In the genomic region with DNA sequence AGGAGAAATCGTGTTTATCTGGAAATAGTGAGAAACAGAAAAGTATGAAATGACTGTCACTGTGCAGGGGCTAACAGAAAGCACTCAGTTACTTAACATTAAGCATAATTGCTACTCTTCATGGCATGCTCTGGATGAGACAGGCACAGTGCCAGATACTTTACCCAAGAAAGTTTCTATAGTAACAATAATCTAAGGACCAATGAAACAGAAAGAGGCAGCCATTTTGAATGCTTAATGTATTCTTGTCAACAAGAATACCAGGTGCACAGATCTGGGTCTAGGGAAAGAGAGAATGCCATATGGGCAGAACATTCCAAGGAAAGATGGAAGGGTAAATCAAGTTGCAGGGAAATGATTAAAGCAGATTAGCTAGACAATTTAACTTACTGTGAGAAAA, we compare ENCODE assay signal across 23 mouse cellular contexts.
DNase-seq lines count a peak whose midpoint lies in the region; ATAC-seq and TF ChIP-seq lines count a peak whose summit lies in the region.
"Had no signal": no experiment of that assay in that cellular context is flagged by ENCODE, and none has a peak within 500 bp of the region (broad histone marks: within the 10 kb centered on the region; RNA-seq: fewer than 3 reads in every experiment).

No protein-coding gene starts in this region.

- 68% methylated on average over 1 of the region's 1 CpGs for WGBS in forebrain, embryonic 13.5 days
- 56% methylated on average over 1 of the region's 1 CpGs for WGBS in forebrain, embryonic 10.5 days
- 65% methylated on average over 1 of the region's 1 CpGs for WGBS in forebrain, embryonic 15.5 days
- 64% methylated on average over 1 of the region's 1 CpGs for WGBS in forebrain, embryonic 11.5 days
- WGBS in neural tube, embryonic 15.5 days, result 54% methylated on average over 1 of the region's 1 CpGs
- 51% methylated on average over 1 of the region's 1 CpGs for WGBS in forebrain, postnatal 0 days

- 0 out of 2 replicates have a peak, but pooled peaks cover 7% of the 10 kb centered on the region for H3K4me1 ChIP-seq in forebrain, embryonic 13.5 days
- peaks cover 5% of the 10 kb centered on the region for H3K4me1 ChIP-seq in forebrain, embryonic 10.5 days
- H3K4me1 ChIP-seq in forebrain, embryonic 15.5 days, result no peaks in the 10 kb centered on the region
- H3K4me1 ChIP-seq in forebrain, embryonic 11.5 days (replicated peaks; ENCODE audit: control insufficient read depth, insufficient read depth, low read length), result no peaks in the 10 kb centered on the region
- no peaks in the 10 kb centered on the region for H3K4me1 ChIP-seq in neural tube, embryonic 15.5 days
- H3K4me1 ChIP-seq in forebrain, postnatal 0 days (ENCODE audit: insufficient read depth), result no peaks in the 10 kb centered on the region
- H3K4me1 ChIP-seq: embryonic facial prominence, embryonic 10.5 days; embryonic facial prominence, embryonic 12.5 days had no signal

- H3K36me3 ChIP-seq in forebrain, embryonic 13.5 days (ENCODE audit: poor library complexity, severe bottlenecking), result no peaks in the 10 kb centered on the region
- no peaks in the 10 kb centered on the region for H3K36me3 ChIP-seq in forebrain, embryonic 10.5 days (replicated peaks)
- no peaks in the 10 kb centered on the region for H3K36me3 ChIP-seq in forebrain, embryonic 15.5 days
- no peaks in the 10 kb centered on the region for H3K36me3 ChIP-seq in forebrain, embryonic 11.5 days (ENCODE audit: control insufficient read depth, insufficient read depth, low read length)
- no peaks in the 10 kb centered on the region for H3K36me3 ChIP-seq in neural tube, embryonic 15.5 days
- H3K36me3 ChIP-seq in forebrain, postnatal 0 days (ENCODE audit: insufficient read depth), result no peaks in the 10 kb centered on the region
- H3K36me3 ChIP-seq: embryonic facial prominence, embryonic 10.5 days; embryonic facial prominence, embryonic 12.5 days; G1E had no signal

- no peak overlapping the region for H3K9ac ChIP-seq in forebrain, embryonic 13.5 days
- H3K9ac ChIP-seq in forebrain, embryonic 15.5 days (replicated peaks), result no peak overlapping the region
- H3K9ac ChIP-seq in forebrain, embryonic 11.5 days (ENCODE audit: low read length), result no peak overlapping the region
- H3K9ac ChIP-seq in neural tube, embryonic 15.5 days (replicated peaks), result no peak overlapping the region
- no peak overlapping the region for H3K9ac ChIP-seq in forebrain, postnatal 0 days
- H3K9ac ChIP-seq: embryonic facial prominence, embryonic 12.5 days had no signal

- no peaks in the 10 kb centered on the region for H3K9me3 ChIP-seq in forebrain, embryonic 13.5 days (replicated peaks)
- no peaks in the 10 kb centered on the region for H3K9me3 ChIP-seq in forebrain, embryonic 10.5 days
- H3K9me3 ChIP-seq in forebrain, embryonic 15.5 days, result no peaks in the 10 kb centered on the region
- H3K9me3 ChIP-seq in forebrain, embryonic 11.5 days (ENCODE audit: control insufficient read depth, low read length), result no peaks in the 10 kb centered on the region
- 0 out of 2 replicates have a peak, but pooled peaks cover 4% of the 10 kb centered on the region for H3K9me3 ChIP-seq in neural tube, embryonic 15.5 days (replicated peaks)
- H3K9me3 ChIP-seq in forebrain, postnatal 0 days (ENCODE audit: low read length), result no peaks in the 10 kb centered on the region
- H3K9me3 ChIP-seq: embryonic facial prominence, embryonic 10.5 days; embryonic facial prominence, embryonic 12.5 days; G1E had no signal

- H3K27ac ChIP-seq in forebrain, embryonic 13.5 days, result no peak overlapping the region
- no peak overlapping the region for H3K27ac ChIP-seq in forebrain, embryonic 10.5 days
- H3K27ac ChIP-seq in forebrain, embryonic 15.5 days (replicated peaks), result no peak overlapping the region
- no peak overlapping the region for H3K27ac ChIP-seq in forebrain, embryonic 11.5 days (ENCODE audit: low read depth, low read length)
- H3K27ac ChIP-seq in neural tube, embryonic 15.5 days (replicated peaks), result no peak overlapping the region
- no peak overlapping the region for H3K27ac ChIP-seq in forebrain, postnatal 0 days (ENCODE audit: low read depth, low read length)
- H3K27ac ChIP-seq: embryonic facial prominence, embryonic 10.5 days; embryonic facial prominence, embryonic 12.5 days had no signal

- 0 out of 2 replicates have a peak, but pooled peaks have one; percentile 50 for ATAC-seq in forebrain, embryonic 13.5 days
- peak; percentile 46; the same call in 1 of the 2 replicates for ATAC-seq in forebrain, embryonic 15.5 days (replicated peaks)
- no peak for ATAC-seq in forebrain, embryonic 11.5 days (replicated peaks; ENCODE audit: low FRiP score)
- ATAC-seq in neural tube, embryonic 15.5 days (ENCODE audit: low FRiP score), result 0 out of 2 replicates have a peak, but pooled peaks have one; percentile 50
- ATAC-seq in forebrain, postnatal 0 days, result peak; percentile 38; the same call in 1 of the 2 replicates
- ATAC-seq: activated CD4-positive, CD25-positive, alpha-beta regulatory T cell, adult 4 months; CD4-positive, CD25-positive, alpha-beta regulatory T cell, adult 4 months; Patski had no signal

- no peaks in the 10 kb centered on the region for H3K27me3 ChIP-seq in forebrain, embryonic 13.5 days
- H3K27me3 ChIP-seq in forebrain, embryonic 10.5 days (ENCODE audit: poor library complexity, severe bottlenecking), result no peaks in the 10 kb centered on the region
- no peaks in the 10 kb centered on the region for H3K27me3 ChIP-seq in forebrain, embryonic 15.5 days
- no peaks in the 10 kb centered on the region for H3K27me3 ChIP-seq in forebrain, embryonic 11.5 days (ENCODE audit: control insufficient read depth, insufficient read depth, low read length)
- H3K27me3 ChIP-seq in neural tube, embryonic 15.5 days (replicated peaks), result no peaks in the 10 kb centered on the region
- no peaks in the 10 kb centered on the region for H3K27me3 ChIP-seq in forebrain, postnatal 0 days (ENCODE audit: insufficient read depth, low read length)
- H3K27me3 ChIP-seq: CH12.LX; embryonic facial prominence, embryonic 12.5 days; Patski had no signal

- H3K4me2 ChIP-seq in forebrain, embryonic 13.5 days, result no peak overlapping the region
- no peak overlapping the region for H3K4me2 ChIP-seq in forebrain, embryonic 15.5 days (replicated peaks)
- no peak overlapping the region for H3K4me2 ChIP-seq in forebrain, embryonic 11.5 days (ENCODE audit: low read depth, low read length, severe bottlenecking)
- no peak overlapping the region for H3K4me2 ChIP-seq in neural tube, embryonic 15.5 days
- H3K4me2 ChIP-seq in forebrain, postnatal 0 days (ENCODE audit: low read depth), result no peak overlapping the region
- H3K4me2 ChIP-seq: embryonic facial prominence, embryonic 12.5 days had no signal

- H3K4me3 ChIP-seq in forebrain, embryonic 13.5 days, result no peak overlapping the region
- no peak overlapping the region for H3K4me3 ChIP-seq in forebrain, embryonic 10.5 days
- no peak overlapping the region for H3K4me3 ChIP-seq in forebrain, embryonic 15.5 days
- H3K4me3 ChIP-seq in forebrain, embryonic 11.5 days (ENCODE audit: low read depth, low read length), result no peak overlapping the region
- H3K4me3 ChIP-seq in neural tube, embryonic 15.5 days (replicated peaks), result no peak overlapping the region
- no peak overlapping the region for H3K4me3 ChIP-seq in forebrain, postnatal 0 days (ENCODE audit: low read depth, low read length)
- H3K4me3 ChIP-seq: embryonic facial prominence, embryonic 10.5 days; embryonic facial prominence, embryonic 12.5 days had no signal

- no peak for TF ChIP-seq CTCF in forebrain, postnatal 0 days (IDR thresholded peaks at IDR 0.05; ENCODE audit: low read depth)

- DNase-seq in forebrain, embryonic 10.5 days (ENCODE audit: extremely low spot score, low spot score), result no peak
- no peak for DNase-seq in forebrain, embryonic 11.5 days (ENCODE audit: low spot score)
- no peak for DNase-seq in neural tube, embryonic 10.5 days (ENCODE audit: extremely low spot score, low spot score)
- peak; percentile 35 for DNase-seq in forebrain, postnatal 0 days
- no peak for DNase-seq in frontal cortex, adult 2 months (ENCODE audit: extremely low spot score in 1 of 2, low spot score in 1 of 2)
- DNase-seq: adrenal gland, adult 8-10 months; adrenal gland, postnatal 14 days; B cell, adult 2 months; cerebellum, adult 11-12 months; cerebellum, adult 2 months; cerebellum, adult 9-10 months; cerebellum, postnatal 10 days; cerebellum, postnatal 25 days had no signal
